Mouse (Mus musculus) midbrain, embryonic 12.5 days (tissue): ENCODE measurements around the gene Vopp1. TPM values are rescaled to one million over a fixed set of nuclear protein-coding genes. Genes with fewer than 3 reads are reported as not detected.
"Not testable (repeated sequence)": the region's sequence is repeated elsewhere in the genome, so short reads cannot be mapped to it uniquely, and the experiment has no call there.

Experiments used
- ATAC-seq: fragments of 200-750 bp; cut with Nextera tagmentation; 2 replicates; pipeline ENCODE4 v1.8.0; 2017; ENCODE audit warnings: low read depth, moderate TSS enrichment, moderate library complexity; ENCODE audit not compliant: low FRiP score
- H3K27ac ChIP-seq: fragments of 300-500 bp; sonication (generic); replicated peaks from 2 replicates; pipeline ENCODE4 v1.5.1; 2016; ENCODE audit warnings: mild to moderate bottlenecking
- H3K27me3 ChIP-seq: fragments of 300-500 bp; sonication (generic); 2 replicates; pipeline ENCODE4 v1.6.1; 2016; ENCODE audit warnings: mild to moderate bottlenecking
- H3K36me3 ChIP-seq: fragments of 300-500 bp; sonication (generic); 2 replicates; pipeline ENCODE4 v1.6.1; 2016
- H3K4me1 ChIP-seq: fragments of 300-500 bp; sonication (generic); 2 replicates; pipeline ENCODE4 v1.6.1; 2016
- H3K4me2 ChIP-seq: fragments of 300-500 bp; sonication (generic); replicated peaks from 2 replicates; pipeline ENCODE4 v1.6.1; 2016; ENCODE audit warnings: mild to moderate bottlenecking, moderate library complexity
- H3K4me3 ChIP-seq: fragments of 300-500 bp; sonication (generic); 2 replicates; pipeline ENCODE4 v1.5.1; 2016; ENCODE audit warnings: mild to moderate bottlenecking
- H3K9ac ChIP-seq: fragments of 300-500 bp; sonication (generic); replicated peaks from 2 replicates; pipeline ENCODE4 v1.6.1; 2016; ENCODE audit warnings: mild to moderate bottlenecking, moderate library complexity
- H3K9me3 ChIP-seq: fragments of 300-500 bp; sonication (generic); 2 replicates; pipeline ENCODE4 v1.6.1; 2016; ENCODE audit warnings: mild to moderate bottlenecking
- WGBS: fragments of 180-500 bp; shearing (Covaris S2); methylation state at CpG from one replicate; pipeline ENCODE4 v1.1.7; 2016; 5-methylcytosine and 5-hydroxymethylcytosine counted together
- polyA plus RNA-seq: library from polyadenylated mRNA; unstranded; fragments of >200 nt; fragmentation: Nextera tagmentation; extraction: Ambion mirVana; gene quantifications from 2 replicates; pipeline ENCODE4 v1.2.1, GENCODE M21; 2016

Gene Vopp1
- polyA plus RNA-seq, 1 experiment from 2014 or later = 99.5 TPM

DNA sequence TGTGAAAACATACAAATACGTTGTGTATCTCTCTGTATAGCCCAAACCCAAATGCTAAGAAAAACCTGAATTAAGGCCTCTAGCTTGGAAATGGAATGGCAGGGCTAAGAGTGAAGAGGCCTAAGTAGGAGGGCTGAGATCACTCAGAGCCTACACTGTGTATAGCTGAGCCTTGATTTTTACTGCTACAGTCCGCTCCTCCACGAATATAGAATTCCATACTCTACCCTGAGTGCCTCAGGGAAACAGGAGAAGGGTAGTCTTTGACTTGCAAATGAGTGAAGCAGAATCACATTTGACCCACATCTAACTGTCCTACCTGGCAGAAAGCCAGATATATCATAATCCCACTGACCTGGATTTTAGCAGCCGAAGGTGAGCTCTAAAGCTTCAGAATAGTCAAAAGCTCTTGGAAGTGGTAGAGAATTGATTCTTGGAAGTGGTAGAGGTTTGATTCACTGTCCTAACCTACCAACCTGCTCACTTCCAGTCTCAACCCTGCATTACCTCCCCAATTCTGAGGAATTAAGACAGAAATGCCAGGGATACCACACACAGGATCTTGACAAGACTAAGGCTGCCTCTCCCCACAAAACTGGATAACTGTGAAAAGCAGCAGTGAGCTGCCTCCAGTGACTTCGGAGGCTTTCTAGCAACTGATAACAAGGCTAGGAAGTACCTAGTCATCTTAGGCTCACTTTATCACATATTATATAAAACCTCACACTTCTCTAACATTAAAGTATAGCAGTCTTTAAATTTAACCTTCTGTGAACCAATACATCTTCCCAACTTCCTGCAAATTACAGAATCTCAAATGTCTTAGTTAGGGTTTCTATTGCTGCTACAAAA, 19.5 kb downstream of the Vopp1 start:
- H3K4me2 ChIP-seq = no peak overlapping the region
- no peaks in the 10 kb centered on the region for H3K9me3 ChIP-seq
- H3K27ac ChIP-seq = no peak overlapping the region
- H3K4me1 ChIP-seq = no peaks in the 10 kb centered on the region
- H3K4me3 ChIP-seq = no peak overlapping the region
- no peaks in the 10 kb centered on the region for H3K27me3 ChIP-seq
- WGBS = 92% methylated on average over 5 of the region's 5 CpGs
- no peaks in the 10 kb centered on the region; the same call in 1 of the 2 replicates for H3K36me3 ChIP-seq
- no peak overlapping the region for H3K9ac ChIP-seq
- no peak for ATAC-seq

GRCm38 (mm10) chr6:57803130-57803529, 21.8 kb downstream of the Vopp1 start:
- Histone ChIP-seq H3K4me2 (no peak overlapping the region), H3K36me3 (no peaks in the 10 kb centered on the region; the same call in 1 of the 2 replicates), H3K4me1 (no peaks in the 10 kb centered on the region), H3K4me3 (no peak overlapping the region), H3K9me3 (no peaks in the 10 kb centered on the region), H3K27ac (no peak overlapping the region), H3K9ac (no peak overlapping the region), H3K27me3 (no peaks in the 10 kb centered on the region)
- 84% methylated on average over 2 of the region's 2 CpGs for WGBS
- no peak for ATAC-seq

- Histone ChIP-seq H3K27me3 (no peaks in the 10 kb centered on the region), H3K27ac (no peak overlapping the region), H3K4me3 (no peak overlapping the region), H3K4me1 (no peaks in the 10 kb centered on the region), H3K4me2 (no peak overlapping the region), H3K9me3 (no peaks in the 10 kb centered on the region), H3K9ac (no peak overlapping the region), H3K36me3 (no peaks in the 10 kb centered on the region)
- 94% methylated on average over 1 of the region's 1 CpGs for WGBS
- no peak for ATAC-seq
Observed at GRCm38 (mm10) chr6:57798986-57799385, 26.0 kb downstream of the Vopp1 start.

DNA sequence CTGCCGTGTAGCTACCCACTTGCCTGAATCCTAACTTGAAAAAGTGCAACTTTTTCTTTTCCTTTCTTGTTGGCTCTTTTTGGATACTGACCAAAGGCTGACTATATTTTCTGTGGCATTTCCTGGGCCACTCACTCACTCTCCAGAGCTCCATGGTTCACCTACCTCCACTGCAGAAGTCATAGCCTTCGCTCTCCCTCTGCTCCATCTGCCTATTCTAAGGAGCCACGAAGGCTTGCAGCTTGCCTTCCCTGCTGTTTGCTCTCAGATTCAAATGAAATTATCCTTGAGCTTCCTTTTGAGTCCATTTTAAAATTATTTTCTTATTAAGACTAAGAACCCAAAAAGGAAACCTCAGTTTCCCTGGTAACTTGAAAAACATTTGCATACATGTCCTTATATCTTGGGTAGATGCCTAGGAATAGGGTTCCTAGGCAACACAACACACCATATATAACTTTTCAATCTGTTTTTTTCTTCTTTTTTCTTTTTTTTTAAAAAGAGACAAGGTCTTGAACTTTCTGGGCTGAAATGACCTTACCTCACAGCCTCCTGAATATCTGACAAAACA, 28.0 kb downstream of the Vopp1 start:
- H3K9ac ChIP-seq = no peak overlapping the region
- H3K4me1 ChIP-seq = no peaks in the 10 kb centered on the region
- H3K4me3 ChIP-seq = no peak overlapping the region
- no peaks in the 10 kb centered on the region for H3K9me3 ChIP-seq
- no peaks in the 10 kb centered on the region for H3K36me3 ChIP-seq
- no peak for ATAC-seq
- 82% methylated on average over 3 of the region's 3 CpGs for WGBS
- H3K4me2 ChIP-seq = no peak overlapping the region
- no peaks in the 10 kb centered on the region for H3K27me3 ChIP-seq
- H3K27ac ChIP-seq = no peak overlapping the region

DNA sequence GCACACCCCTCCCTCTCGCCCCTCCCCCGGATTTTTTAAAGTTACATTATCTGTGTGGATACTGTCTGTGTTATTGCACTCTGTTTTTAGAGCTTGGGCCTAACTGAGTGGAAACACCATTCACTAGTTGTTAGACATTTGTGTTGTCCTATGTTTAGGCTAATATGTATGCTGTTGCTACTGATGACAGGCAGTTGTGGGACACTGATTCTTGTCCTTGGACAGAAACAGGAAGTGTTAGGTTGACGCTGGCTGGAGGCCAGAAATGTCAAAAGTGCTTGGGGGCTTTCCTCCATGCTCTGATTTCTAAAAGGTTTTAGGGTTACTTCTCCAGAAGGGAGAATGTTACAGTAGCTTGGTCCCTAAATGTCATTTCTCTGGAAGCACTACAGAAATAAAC, 29.1 kb downstream of the Vopp1 start:
- Histone ChIP-seq H3K9ac (no peak overlapping the region), H3K9me3 (no peaks in the 10 kb centered on the region), H3K27me3 (no peaks in the 10 kb centered on the region), H3K27ac (no peak overlapping the region), H3K4me2 (no peak overlapping the region), H3K36me3 (no peaks in the 10 kb centered on the region), H3K4me1 (no peaks in the 10 kb centered on the region), H3K4me3 (no peak overlapping the region)
- ATAC-seq = no peak
- WGBS = 61% methylated on average over 3 of the region's 3 CpGs

DNA sequence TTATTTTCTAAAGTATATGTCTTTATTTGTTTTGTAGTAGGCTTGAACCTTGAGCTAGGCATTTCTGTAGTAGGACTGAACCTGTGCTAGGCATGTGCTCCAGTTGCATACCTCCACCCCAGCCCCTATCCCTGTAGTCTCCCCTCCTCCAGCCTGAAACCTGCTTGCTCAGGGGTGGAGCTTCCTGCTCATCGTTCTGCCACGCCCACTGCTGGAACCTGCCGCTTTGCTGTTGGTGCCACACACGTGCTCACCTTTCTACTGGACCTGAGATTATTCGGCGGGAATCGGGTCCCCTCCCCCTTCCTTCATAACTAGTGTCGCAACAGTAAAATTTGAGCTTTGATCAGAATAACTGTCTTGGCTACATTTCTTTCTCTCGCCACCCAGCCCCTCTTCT, 32.1 kb downstream of the Vopp1 start:
- 75% methylated on average over 9 of the region's 9 CpGs for WGBS
- not testable (repeated sequence) for H3K27ac ChIP-seq, H3K36me3 ChIP-seq, H3K4me2 ChIP-seq, H3K27me3 ChIP-seq, H3K4me3 ChIP-seq, H3K9ac ChIP-seq, H3K4me1 ChIP-seq, ATAC-seq, H3K9me3 ChIP-seq

DNA sequence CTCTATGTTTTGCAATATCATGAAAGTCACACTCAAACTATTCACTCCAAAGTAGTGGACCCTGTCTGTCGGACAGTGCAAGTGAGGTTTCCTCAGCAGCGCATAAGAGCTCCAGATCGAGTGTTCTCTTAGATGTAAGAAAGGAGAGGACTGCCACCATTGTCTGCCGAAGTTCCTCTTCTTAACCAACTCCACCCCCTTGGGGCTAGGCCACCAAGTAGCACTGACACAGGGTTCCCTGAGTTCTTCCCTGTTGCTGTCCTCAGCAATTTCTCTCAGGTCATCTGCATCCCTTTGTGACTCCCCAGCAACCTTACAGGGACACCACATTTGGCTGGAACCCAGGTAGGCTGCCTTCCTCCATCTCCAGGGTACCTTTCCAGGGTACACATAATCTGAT, 34.4 kb downstream of the Vopp1 start:
- 88% methylated on average over 4 of the region's 4 CpGs for WGBS
- Histone ChIP-seq H3K36me3 (peaks cover 17% of the 10 kb centered on the region; the same call in 1 of the 2 replicates), H3K4me1 (no peaks in the 10 kb centered on the region), H3K27ac (no peak overlapping the region), H3K27me3 (no peaks in the 10 kb centered on the region), H3K9me3 (no peaks in the 10 kb centered on the region), H3K4me3 (no peak overlapping the region), H3K4me2 (no peak overlapping the region), H3K9ac (no peak overlapping the region)
- ATAC-seq = no peak

GRCm38 (mm10) chr6:57787376-57787775, 37.6 kb downstream of the Vopp1 start:
- 93% methylated on average over 6 of the region's 6 CpGs for WGBS
- H3K9ac ChIP-seq = no peak overlapping the region
- H3K4me2 ChIP-seq = no peak overlapping the region
- no peaks in the 10 kb centered on the region for H3K27me3 ChIP-seq
- no peak overlapping the region for H3K27ac ChIP-seq
- H3K4me1 ChIP-seq = no peaks in the 10 kb centered on the region
- H3K36me3 ChIP-seq = peaks cover 21% of the 10 kb centered on the region; the same call in 1 of the 2 replicates
- ATAC-seq = no peak
- H3K9me3 ChIP-seq = no peaks in the 10 kb centered on the region
- no peak overlapping the region for H3K4me3 ChIP-seq

DNA sequence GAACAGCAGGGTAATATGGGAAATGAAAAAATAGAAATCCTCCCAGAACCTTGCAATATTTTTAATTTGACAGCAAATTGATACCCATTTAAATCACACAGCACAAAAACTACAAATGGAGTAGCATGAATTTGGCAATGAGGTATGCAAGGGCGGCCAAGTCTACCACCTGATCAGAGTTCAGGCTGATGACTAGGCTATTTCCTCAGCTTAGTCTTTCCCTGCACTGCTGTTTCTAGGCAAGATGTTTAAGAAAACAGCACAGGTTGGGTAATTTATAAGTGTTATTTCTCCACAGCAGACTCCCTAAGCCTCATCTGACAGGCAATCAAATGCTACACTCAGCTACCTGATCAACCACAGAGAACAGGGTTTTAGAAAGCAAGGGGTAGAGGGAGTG, 40.7 kb downstream of the Vopp1 start:
- Histone ChIP-seq H3K4me2 (no peak overlapping the region), H3K4me1 (no peaks in the 10 kb centered on the region), H3K27ac (no peak overlapping the region), H3K27me3 (no peaks in the 10 kb centered on the region), H3K9me3 (no peaks in the 10 kb centered on the region), H3K36me3 (peaks cover 17% of the 10 kb centered on the region; the same call in 1 of the 2 replicates), H3K9ac (no peak overlapping the region), H3K4me3 (no peak overlapping the region)
- ATAC-seq = no peak
- WGBS = 97% methylated on average over 1 of the region's 1 CpGs

GRCm38 (mm10) chr6:57782658-57783057, 42.3 kb downstream of the Vopp1 start:
- no peaks in the 10 kb centered on the region for H3K4me1 ChIP-seq
- no peaks in the 10 kb centered on the region for H3K9me3 ChIP-seq
- no peak overlapping the region for H3K4me3 ChIP-seq
- no peak overlapping the region for H3K4me2 ChIP-seq
- no peaks in the 10 kb centered on the region for H3K27me3 ChIP-seq
- 0 out of 2 replicates have a peak, but pooled peaks cover 10% of the 10 kb centered on the region for H3K36me3 ChIP-seq
- WGBS = 91% methylated on average over 1 of the region's 1 CpGs
- H3K9ac ChIP-seq = no peak overlapping the region
- H3K27ac ChIP-seq = no peak overlapping the region
- ATAC-seq = no peak

DNA sequence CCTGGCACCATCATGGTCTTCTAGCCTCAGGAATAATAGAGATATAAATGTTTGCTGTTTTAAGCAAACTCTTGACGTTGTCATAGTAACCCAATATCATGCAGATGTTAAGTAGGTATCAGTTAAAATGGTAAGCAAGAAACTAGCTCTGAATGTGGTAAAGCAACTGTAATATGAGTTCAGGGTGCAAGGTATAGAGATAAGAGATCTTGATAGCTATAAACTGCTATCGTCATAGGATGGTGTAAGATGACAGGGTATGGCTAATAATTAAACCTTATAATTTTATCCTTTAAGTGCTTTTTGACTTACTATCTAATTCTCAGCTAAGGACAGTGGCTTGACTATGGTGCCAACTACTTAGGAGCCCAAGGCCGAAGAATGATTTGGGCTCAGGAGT, 44.6 kb downstream of the Vopp1 start:
- Histone ChIP-seq H3K27me3 (no peaks in the 10 kb centered on the region), H3K4me1 (no peaks in the 10 kb centered on the region), H3K9me3 (no peaks in the 10 kb centered on the region), H3K4me3 (no peak overlapping the region), H3K27ac (no peak overlapping the region), H3K4me2 (no peak overlapping the region), H3K9ac (no peak overlapping the region), H3K36me3 (0 out of 2 replicates have a peak, but pooled peaks cover 4% of the 10 kb centered on the region)
- WGBS = 92% methylated on average over 3 of the region's 3 CpGs
- no peak for ATAC-seq

GRCm38 (mm10) chr6:57773792-57774191, 51.2 kb downstream of the Vopp1 start:
- H3K9ac ChIP-seq = no peak overlapping the region
- ATAC-seq = no peak

More at GRCm38 (mm10) chr6:57773792-57774191, 51.2 kb downstream of the Vopp1 start:
- H3K36me3 ChIP-seq = peaks cover 24% of the 10 kb centered on the region
- no peaks in the 10 kb centered on the region for H3K4me1 ChIP-seq
- no peak overlapping the region for H3K27ac ChIP-seq
- WGBS = 89% methylated on average over 1 of the region's 1 CpGs
- H3K4me2 ChIP-seq = no peak overlapping the region
- H3K9me3 ChIP-seq = no peaks in the 10 kb centered on the region
- H3K4me3 ChIP-seq = no peak overlapping the region
- H3K27me3 ChIP-seq = no peaks in the 10 kb centered on the region
